8 mouse cellular contexts compared by ENCODE assay signal in genomic region chrX:7375322-7375715, GRCm38 (mm10). TPM values are rescaled to one million over a fixed set of nuclear protein-coding genes. Genes with fewer than 3 reads are reported as not detected.
DNase-seq lines count a peak whose midpoint lies in the region; TF ChIP-seq lines count a peak whose summit lies in the region.

No protein-coding gene starts in this region.

- H3K27ac ChIP-seq in cerebellum, adult 2 months (ENCODE audit: insufficient read depth, low read length), result peak overlapping the region; percentile 64
- peak overlapping the region; percentile 86 for H3K27ac ChIP-seq in limb, embryonic 10.5 days
- H3K27ac ChIP-seq in small intestine, adult 2 months (ENCODE audit: insufficient read depth, low read depth, low read length), result no peak overlapping the region

- no peaks in the 10 kb centered on the region for H3K27me3 ChIP-seq in cerebellum, adult 2 months (ENCODE audit: control insufficient read depth, insufficient read depth, low read length)
- H3K27me3 ChIP-seq in limb, embryonic 10.5 days (ENCODE audit: low read depth, poor library complexity, severe bottlenecking), result peaks cover 8% of the 10 kb centered on the region; the same call in 1 of the 2 replicates
- no peaks in the 10 kb centered on the region; the same call in 1 of the 2 replicates for H3K27me3 ChIP-seq in small intestine, adult 2 months (ENCODE audit: control insufficient read depth, insufficient read depth, low read length)

- peaks cover 11% of the 10 kb centered on the region for H3K4me1 ChIP-seq in cerebellum, adult 2 months (ENCODE audit: control insufficient read depth, insufficient read depth, low read length)
- H3K4me1 ChIP-seq in limb, embryonic 10.5 days, result peaks cover 9% of the 10 kb centered on the region
- H3K4me1 ChIP-seq in small intestine, adult 2 months (ENCODE audit: control insufficient read depth, insufficient read depth, insufficient read length, low read length), result peaks cover 2% of the 10 kb centered on the region; the same call in 1 of the 2 replicates

- no peaks in the 10 kb centered on the region; the same call in 1 of the 2 replicates for H3K36me3 ChIP-seq in limb, embryonic 10.5 days
- H3K36me3 ChIP-seq in small intestine, adult 2 months (ENCODE audit: control insufficient read depth, insufficient read depth, low read length), result no peaks in the 10 kb centered on the region

- DNase-seq in cerebellum, adult 2 months, result no peak
- no peak for DNase-seq in cerebellum, postnatal 14 days
- peak; percentile 16 for DNase-seq in retina, postnatal 1 day
- DNase-seq in retina, embryonic 14.5 days (ENCODE audit: low spot score), result no peak
- no peak for DNase-seq in limb, embryonic 10.5 days (ENCODE audit: low spot score)
- DNase-seq in adrenal gland, postnatal 10 days, result no peak
- DNase-seq in right cerebral cortex, postnatal 14 days, result no peak

- no peak for TF ChIP-seq CTCF in cerebellum, adult 2 months (IDR thresholded peaks at IDR 0.05; ENCODE audit: borderline replicate concordance, insufficient read depth, low read depth, low read length)
- no peak for TF ChIP-seq CTCF in small intestine, adult 2 months (IDR thresholded peaks at IDR 0.05; ENCODE audit: extremely low read depth, insufficient read length, insufficient replicate concordance, low read depth, low read length)

- no peak for TF ChIP-seq POLR2A in cerebellum, adult 2 months (IDR thresholded peaks at IDR 0.05; ENCODE audit: borderline replicate concordance, insufficient read depth, low read length)
- TF ChIP-seq POLR2A in small intestine, adult 2 months (IDR thresholded peaks at IDR 0.05; ENCODE audit: low read depth, low read length), result no peak

- no peaks in the 10 kb centered on the region for H3K9me3 ChIP-seq in limb, embryonic 10.5 days (replicated peaks)

- 17% methylated on average over 12 of the region's 40 CpGs for WGBS in cerebellum, adult 2 months
- WGBS in limb, embryonic 10.5 days, result 14% methylated on average over 31 of the region's 40 CpGs
- WGBS in small intestine, adult 2 months, result 19% methylated on average over 32 of the region's 40 CpGs

- H3K4me3 ChIP-seq in cerebellum, adult 2 months (replicated peaks; ENCODE audit: insufficient read depth, low read depth, low read length), result peak overlapping the region; percentile 65
- H3K4me3 ChIP-seq in limb, embryonic 10.5 days, result peak overlapping the region; percentile 65
- peak overlapping the region; percentile 96 for H3K4me3 ChIP-seq in small intestine, adult 2 months (ENCODE audit: low read depth, low read length)

RNA-seq across cellular contexts. Expression of gene Usp27x, which starts 0.3 kb away (rescaled TPM):
- polyA plus RNA-seq in cerebellum, adult 2 months (2012; rRNA removed), result 4.1 and 4.2 TPM in 2 replicates
- polyA plus RNA-seq in limb, embryonic 10.5 days (2016; fragmentation: Nextera tagmentation; extraction: Ambion mirVana), result 0.60 and 0.68 TPM in 2 replicates
- polyA plus RNA-seq in small intestine, adult 2 months (2012; rRNA removed), result 0.28 and 0.41 TPM in 2 replicates
- total RNA-seq in adrenal gland, postnatal 10 days (2021), result 10 to 100 TPM; 14.9 to 16.5 TPM

RNA-seq across cellular contexts. Expression of gene Clcn5, which starts 56.2 kb away (rescaled TPM):
- 9.3 and 9.6 TPM in 2 replicates for polyA plus RNA-seq in cerebellum, adult 2 months (2012; rRNA removed)
- 12.8 and 17.8 TPM in 2 replicates for polyA plus RNA-seq in limb, embryonic 10.5 days (2016; fragmentation: Nextera tagmentation; extraction: Ambion mirVana)
- polyA plus RNA-seq in small intestine, adult 2 months (2012; rRNA removed), result 2.5 and 6.7 TPM in 2 replicates
- total RNA-seq in adrenal gland, postnatal 10 days (2021), result 10 to 100 TPM; 26.3 to 28.0 TPM
